Mouse (Mus musculus) neutrophil, adult 5-6 weeks (primary cell): ENCODE measurements around the gene Amot. TPM values are rescaled to one million over a fixed set of nuclear protein-coding genes. Genes with fewer than 3 reads are reported as not detected.

Experiments used
- ATAC-seq: fragments of 151-379, 151-347 bp; 2 replicates; pipeline ENCODE4 v1.8.0; 2017; ENCODE audit warnings: mild to moderate bottlenecking, moderate TSS enrichment; ENCODE audit not compliant: insufficient number of reproducible peaks, poor library complexity, low FRiP score, severe bottlenecking; ENCODE audit errors: extremely low read depth
- total RNA-seq: library from RNA; stranded (forward); fragments of 200-1000 nt; gene quantifications from 2 replicates; pipeline ENCODE4 v1.2.3, GENCODE M21; 2017

Gene Amot
- total RNA-seq, 1 experiment from 2014 or later: 0.70 TPM

DNA sequence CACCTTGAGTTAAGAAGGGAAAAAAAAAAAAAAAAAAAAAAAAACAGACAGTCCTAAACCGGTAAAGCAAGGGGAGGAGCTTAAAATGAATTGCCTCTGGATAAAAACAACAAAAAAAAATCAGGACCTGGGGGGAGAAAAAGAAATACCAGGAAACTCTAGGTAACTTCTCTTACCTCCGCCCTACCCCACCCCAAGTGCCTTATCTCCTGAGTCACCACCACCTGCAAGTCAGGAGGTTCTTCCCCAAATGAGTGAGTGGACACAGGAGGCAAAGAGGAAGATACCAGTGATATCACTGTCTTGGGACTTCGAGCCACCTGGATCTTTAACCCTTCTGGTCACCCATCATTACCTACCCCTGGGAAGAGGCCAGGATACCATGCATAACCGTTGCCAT lies 19.5 kb downstream of the Amot start:
- no peak for ATAC-seq

GRCm38 (mm10) chrX:145483486-145484055 lies 21.4 kb downstream of the Amot start:
- no peak for ATAC-seq

- ATAC-seq: no peak
Measured at GRCm38 (mm10) chrX:145482383-145482782, 22.6 kb downstream of the Amot start.

DNA sequence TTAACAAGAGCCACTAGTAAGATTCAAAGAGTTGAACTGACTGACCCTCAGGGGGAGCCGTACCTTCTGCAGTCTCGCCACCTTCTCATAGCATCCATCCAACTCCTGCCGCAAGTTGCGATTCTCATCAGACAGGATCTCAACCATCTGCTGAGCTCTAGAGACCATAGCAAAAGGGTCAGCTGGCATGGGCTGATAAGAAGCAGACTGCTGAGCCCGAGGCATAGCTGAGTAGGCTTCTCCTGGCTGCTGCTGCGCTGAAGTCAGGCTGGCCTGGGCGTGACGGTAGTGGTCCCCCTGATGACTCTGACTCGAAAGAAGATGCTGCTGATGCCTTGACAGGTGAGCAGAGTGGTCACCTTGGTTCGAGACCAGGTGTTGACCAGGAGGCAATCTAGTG lies 25.0 kb downstream of the Amot start:
- ATAC-seq: no peak

DNA sequence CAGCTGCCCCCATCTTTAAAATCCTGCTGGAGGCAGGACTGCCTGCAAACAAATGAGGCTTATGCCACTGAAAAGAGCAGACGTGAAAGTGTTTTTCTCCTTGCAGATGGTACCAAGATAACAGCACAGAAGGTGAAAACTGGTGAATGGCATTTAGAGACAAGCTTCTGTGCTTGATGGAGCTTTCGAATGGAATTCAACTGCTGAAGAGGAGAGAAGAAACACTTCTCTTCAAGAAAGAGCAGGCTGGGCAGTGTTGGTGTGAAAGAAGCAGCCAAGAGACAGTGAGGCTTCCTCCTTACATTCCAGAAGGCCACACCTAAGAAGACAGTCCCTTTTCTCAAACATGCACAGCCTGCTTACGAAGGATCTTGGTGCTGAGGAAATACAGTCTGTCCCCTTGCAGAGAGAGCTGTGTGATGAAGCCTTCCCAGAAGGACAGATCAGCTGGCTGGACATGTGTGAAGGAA lies 27.2 kb downstream of the Amot start:
- ATAC-seq: no peak

- ATAC-seq: no peak
Measured at GRCm38 (mm10) chrX:145477003-145477724, 27.8 kb downstream of the Amot start.

GRCm38 (mm10) chrX:145468264-145468663 lies 36.7 kb downstream of the Amot start:
- no peak for ATAC-seq

- ATAC-seq: no peak
Measured at GRCm38 (mm10) chrX:145463524-145463923, 41.5 kb downstream of the Amot start.

DNA sequence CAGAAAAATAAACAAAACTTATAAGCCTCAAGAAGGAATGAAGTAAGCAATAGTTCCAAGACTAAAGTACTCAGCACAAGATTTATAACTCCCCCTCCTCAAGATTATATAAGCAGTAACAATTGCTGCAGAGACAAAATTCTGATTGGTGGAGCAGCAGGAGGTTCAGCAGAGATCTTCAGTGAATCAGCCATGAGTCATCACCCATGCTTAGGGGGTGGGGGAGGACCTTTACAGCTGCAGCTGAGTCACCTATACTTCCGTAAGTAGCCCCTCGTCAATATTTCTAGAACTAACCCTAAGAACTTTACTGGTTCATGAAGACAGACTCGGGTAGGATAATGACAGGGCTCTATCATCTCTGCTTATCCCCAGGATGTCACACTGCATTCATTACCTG lies 43.6 kb downstream of the Amot start:
- no peak for ATAC-seq

GRCm38 (mm10) chrX:145456251-145456650 lies 48.7 kb downstream of the Amot start:
- no peak for ATAC-seq

DNA sequence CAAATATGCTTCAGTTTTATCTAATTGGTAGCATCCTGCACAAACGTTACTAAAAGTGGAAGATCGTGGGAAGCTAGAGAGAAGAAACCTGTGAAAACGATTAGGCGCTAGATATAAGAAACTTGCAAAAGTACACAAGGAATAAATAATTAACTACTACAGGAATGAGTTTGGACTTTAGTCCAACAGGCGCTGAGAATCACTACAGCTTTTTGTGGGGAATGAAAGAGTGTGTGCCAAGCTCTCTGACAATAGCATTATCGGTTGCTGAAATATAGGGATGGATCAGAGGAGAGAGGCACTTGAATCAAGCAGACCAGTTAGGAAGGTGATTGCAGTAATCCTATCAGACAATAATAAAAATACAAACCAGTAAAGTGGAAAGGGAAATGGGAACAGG lies 49.4 kb downstream of the Amot start:
- ATAC-seq: no peak

DNA sequence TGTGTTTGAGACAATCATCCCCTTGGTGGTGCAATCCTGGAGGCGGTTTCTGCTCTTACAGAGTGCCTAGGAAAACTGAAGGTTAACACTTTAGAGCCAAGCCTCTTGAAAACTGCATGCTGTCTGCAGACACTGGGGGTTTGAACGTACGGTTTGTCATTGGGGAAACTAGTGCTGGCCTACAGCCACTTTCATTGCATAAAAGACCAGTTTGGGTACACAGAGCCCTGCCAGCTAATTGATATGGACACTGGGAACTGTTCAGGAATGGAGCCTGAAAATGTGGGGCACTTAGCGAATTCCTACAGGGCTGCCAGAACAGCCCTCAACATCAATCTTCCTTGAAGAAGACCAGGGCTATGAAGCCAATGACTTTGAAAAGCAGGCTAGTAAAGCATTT lies 50.2 kb downstream of the Amot start:
- no peak for ATAC-seq

- ATAC-seq: no peak
Measured at GRCm38 (mm10) chrX:145441526-145441925, 63.5 kb downstream of the Amot start.

DNA sequence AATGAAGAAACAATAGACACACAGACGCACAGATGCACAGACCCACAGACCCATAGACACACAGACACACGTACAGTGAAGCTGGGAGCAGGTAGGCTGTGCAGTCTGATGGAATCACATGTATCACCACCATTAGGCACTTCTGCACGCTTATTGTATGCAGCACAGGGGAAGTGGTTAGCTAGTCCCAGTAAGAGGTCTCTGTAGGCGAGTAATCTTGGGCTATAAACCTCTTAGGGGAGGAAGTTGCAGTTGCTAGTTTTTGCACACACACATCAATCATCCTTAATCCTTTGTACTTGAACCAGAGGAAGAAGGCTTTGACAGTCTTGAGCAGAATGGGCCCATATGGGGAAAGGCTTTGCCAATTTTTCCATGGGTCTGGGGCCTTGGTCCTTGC lies 71.3 kb downstream of the Amot start:
- ATAC-seq: no peak

DNA sequence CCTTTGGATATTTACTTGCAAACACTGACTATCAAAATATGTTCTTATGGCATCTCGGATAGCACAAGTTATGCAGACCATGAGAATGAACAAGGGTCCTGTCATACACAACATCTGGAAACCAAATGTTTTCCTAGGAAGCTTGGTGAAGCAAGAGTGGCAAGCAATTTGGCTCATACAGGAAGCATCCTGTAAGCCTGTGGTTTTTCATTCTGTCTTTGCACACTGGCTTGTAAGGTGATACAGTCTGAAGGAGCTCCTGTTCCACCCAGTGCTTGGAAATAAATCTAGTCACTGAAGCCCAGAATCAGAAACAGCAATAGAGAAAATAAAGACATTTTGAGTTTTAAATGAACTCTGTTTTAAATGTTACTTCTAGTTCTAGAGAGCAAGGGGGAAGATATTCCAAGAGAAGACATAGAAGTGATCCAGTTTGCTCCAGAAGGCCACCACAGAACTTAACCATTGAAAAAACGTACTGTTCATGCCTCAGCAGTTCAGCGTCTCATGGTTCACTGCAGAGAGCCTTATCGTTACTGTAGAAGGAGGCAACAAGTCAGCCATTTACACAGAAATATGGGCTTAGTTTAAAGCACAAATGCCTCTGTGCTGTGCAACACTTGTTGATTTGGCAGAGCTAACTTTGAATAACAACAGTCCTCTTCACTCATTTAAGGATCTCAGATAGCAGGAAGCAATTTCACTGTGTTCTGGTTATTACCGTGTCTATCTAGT lies 74.0 kb downstream of the Amot start:
- ATAC-seq: no peak

- no peak for ATAC-seq
Measured at GRCm38 (mm10) chrX:145428811-145429210, 76.2 kb downstream of the Amot start.

- no peak for ATAC-seq
Measured at GRCm38 (mm10) chrX:145424026-145424425, 81.0 kb downstream of the Amot start.

- ATAC-seq: no peak
Measured at GRCm38 (mm10) chrX:145414319-145414718, 90.7 kb downstream of the Amot start.

GRCm38 (mm10) chrX:145411425-145411824 lies 93.6 kb downstream of the Amot start:
- ATAC-seq: no peak

DNA sequence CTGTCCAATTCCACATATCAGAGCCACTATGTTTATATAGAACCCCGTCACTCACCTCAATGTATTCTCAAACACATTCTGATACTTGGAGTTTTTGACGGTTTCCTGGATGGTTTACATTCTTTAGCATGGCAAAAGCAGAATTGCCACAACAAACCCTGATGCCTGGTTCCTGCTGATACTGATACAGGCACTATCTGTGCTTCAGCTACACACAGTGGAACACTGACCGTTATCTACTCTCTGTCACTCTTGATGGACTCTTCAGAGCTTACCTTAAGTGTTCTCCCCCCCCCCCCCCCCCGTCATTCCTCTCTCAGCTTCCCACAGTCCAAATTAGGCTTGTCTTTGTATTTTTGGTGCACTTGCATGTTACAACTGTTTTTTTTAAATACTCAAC lies 98.9 kb downstream of the Amot start:
- ATAC-seq: no peak
